Mouse (Mus musculus) right cerebral cortex, postnatal 25 days (tissue): ENCODE measurements around the gene Commd1.
A peak's percentile ranks its signal among the peaks of the same experiment; 100 is the strongest.

ENCODE experiments used
- DNase-seq: peaks from one replicate; pipeline ENCODE4 v3.0.0; 2022

The Commd1 gene

GRCm38 (mm10) chr11:22857705-22858440, 124.3 kb downstream of the Commd1 start:
- peak; percentile 15 for DNase-seq

- no peak for DNase-seq
Measured at GRCm38 (mm10) chr11:22857106-22857704, 125.0 kb downstream of the Commd1 start.

- no peak for DNase-seq
Measured at GRCm38 (mm10) chr11:22856371-22856965, 125.7 kb downstream of the Commd1 start.

GRCm38 (mm10) chr11:22854571-22854970, 127.6 kb downstream of the Commd1 start:
- no peak for DNase-seq

- DNase-seq: no peak
Measured at GRCm38 (mm10) chr11:22853477-22854157, 128.6 kb downstream of the Commd1 start.

GRCm38 (mm10) chr11:22852510-22852909, 129.7 kb downstream of the Commd1 start:
- no peak for DNase-seq

- no peak for DNase-seq
Measured at GRCm38 (mm10) chr11:22851416-22851815, 130.8 kb downstream of the Commd1 start.

- DNase-seq: no peak
Measured at GRCm38 (mm10) chr11:22850077-22850476, 132.1 kb downstream of the Commd1 start.

- no peak for DNase-seq
Measured at GRCm38 (mm10) chr11:22848649-22849195, 133.5 kb downstream of the Commd1 start.

- no peak for DNase-seq
Measured at GRCm38 (mm10) chr11:22847732-22848648, 134.2 kb downstream of the Commd1 start.

- no peak for DNase-seq
Measured at GRCm38 (mm10) chr11:22846960-22847731, 135.0 kb downstream of the Commd1 start.
